Mouse (Mus musculus) kidney, postnatal 0 days (tissue): ENCODE data around the gene Dhx37. TPM values are rescaled to one million over a fixed set of nuclear protein-coding genes. Genes with fewer than 3 reads are reported as not detected.
A peak's percentile ranks its signal among the peaks of the same experiment; 100 is the strongest.

Experiments used
- ATAC-seq: fragments of 200-750 bp; cut with Nextera tagmentation; replicated peaks from 2 replicates; pipeline ENCODE4 v1.8.0; 2017; ENCODE audit warnings: low read depth, moderate number of reproducible peaks, moderate TSS enrichment, moderate library complexity; ENCODE audit not compliant: low FRiP score
- DNase-seq: peaks from one replicate; pipeline ENCODE4 v3.0.0-alpha.2; 2016; ENCODE audit warnings: low spot score
- H3K27ac ChIP-seq: fragments of 300-500 bp; sonication (generic); 2 replicates; pipeline ENCODE4 v1.5.1; 2014; ENCODE audit warnings: mild to moderate bottlenecking
- H3K27me3 ChIP-seq: fragments of 300-500 bp; sonication (generic); 2 replicates; pipeline ENCODE4 v1.6.1; 2014; ENCODE audit warnings: low read length, mixed read lengths; ENCODE audit not compliant: insufficient read depth
- H3K36me3 ChIP-seq: fragments of 300-500 bp; sonication (generic); 2 replicates; pipeline ENCODE4 v1.6.1; 2014; ENCODE audit warnings: low read length, mixed read lengths; ENCODE audit not compliant: insufficient read depth
- H3K4me1 ChIP-seq: fragments of 300-500 bp; sonication (generic); replicated peaks from 2 replicates; pipeline ENCODE4 v1.6.1; 2014; ENCODE audit warnings: antibody characterized with exemption, low read length, mixed read lengths; ENCODE audit not compliant: insufficient read depth
- H3K4me2 ChIP-seq: fragments of 300-500 bp; sonication (generic); 2 replicates; pipeline ENCODE4 v1.6.1; 2014; ENCODE audit warnings: mild to moderate bottlenecking, low read length, moderate library complexity, mixed read lengths
- H3K4me3 ChIP-seq: fragments of 300-500 bp; sonication (generic); replicated peaks from 2 replicates; pipeline ENCODE4 v1.5.1; 2014; ENCODE audit warnings: low read depth, low read length
- H3K9ac ChIP-seq: fragments of 300-500 bp; sonication (generic); 2 replicates; pipeline ENCODE4 v1.6.1; 2014; ENCODE audit warnings: low read depth, low read length
- H3K9me3 ChIP-seq: fragments of 300-500 bp; sonication (generic); replicated peaks from 2 replicates; pipeline ENCODE4 v1.6.1; 2016; ENCODE audit warnings: low read length, inconsistent platforms, mixed read lengths
- CTCF ChIP-seq: IDR thresholded peaks from 2 replicates; pipeline ENCODE4 v1.5.1; 2016; ENCODE audit warnings: antibody characterized with exemption, low read depth, mild to moderate bottlenecking, moderate library complexity
- WGBS: fragments of 180-500 bp; shearing (Covaris S2); extraction: QIAGEN DNeasy Blood & Tissue Kit; methylation state at CpG from one replicate; pipeline ENCODE4 v1.1.7; 2014; 5-methylcytosine and 5-hydroxymethylcytosine counted together
- polyA plus RNA-seq: library from polyadenylated mRNA; unstranded; fragments of >200 nt; fragmentation: Nextera tagmentation; extraction: Ambion mirVana; gene quantifications from 2 replicates; pipeline ENCODE4 v1.2.1, GENCODE M21; 2015

The Dhx37 gene
- polyA plus RNA-seq, 1 experiment from 2014 or later: 7.2 TPM

GRCm38 (mm10) chr5:125467261-125467660, 33.3 kb upstream of the Dhx37 start:
- no peak for DNase-seq

DNA sequence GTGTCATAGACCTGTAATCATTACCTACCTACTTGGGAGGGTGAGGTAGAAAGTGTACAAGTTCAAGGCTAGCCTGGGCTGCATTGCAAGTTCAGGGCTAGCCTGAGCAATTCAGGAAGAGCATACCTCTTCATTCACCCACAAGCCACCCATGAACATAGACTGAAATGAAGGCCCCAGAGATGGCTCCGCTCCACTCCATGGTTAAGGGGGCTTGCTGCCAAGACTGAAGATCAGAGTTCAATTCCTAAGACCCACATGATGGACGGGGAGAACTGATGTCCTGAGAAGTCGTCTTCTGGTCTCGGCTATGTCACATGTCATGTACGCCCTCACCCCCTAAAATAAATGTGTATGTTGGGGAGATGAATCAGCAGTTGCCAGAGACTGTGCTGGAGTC, 32.6 kb upstream of the Dhx37 start:
- H3K27me3 ChIP-seq: no peaks in the 10 kb centered on the region
- no peak overlapping the region for H3K4me3 ChIP-seq
- H3K4me1 ChIP-seq: no peaks in the 10 kb centered on the region
- H3K9ac ChIP-seq: no peak overlapping the region
- ATAC-seq: no peak
- DNase-seq: no peak
- H3K27ac ChIP-seq: no peak overlapping the region
- WGBS: 81% methylated on average over 5 of the region's 5 CpGs
- H3K36me3 ChIP-seq: no peaks in the 10 kb centered on the region
- no peak for TF ChIP-seq CTCF
- no peaks in the 10 kb centered on the region for H3K9me3 ChIP-seq
- no peak overlapping the region for H3K4me2 ChIP-seq

More at GRCm38 (mm10) chr5:125467261-125467660, 33.3 kb upstream of the Dhx37 start:
- no peaks in the 10 kb centered on the region for H3K27me3 ChIP-seq
- H3K36me3 ChIP-seq: no peaks in the 10 kb centered on the region
- no peak for TF ChIP-seq CTCF
- no peak overlapping the region for H3K27ac ChIP-seq
- no peaks in the 10 kb centered on the region for H3K4me1 ChIP-seq
- H3K4me2 ChIP-seq: no peak overlapping the region
- H3K9me3 ChIP-seq: no peaks in the 10 kb centered on the region
- H3K9ac ChIP-seq: no peak overlapping the region
- no peak overlapping the region for H3K4me3 ChIP-seq
- 74% methylated on average over 14 of the region's 14 CpGs for WGBS
- ATAC-seq: no peak

DNA sequence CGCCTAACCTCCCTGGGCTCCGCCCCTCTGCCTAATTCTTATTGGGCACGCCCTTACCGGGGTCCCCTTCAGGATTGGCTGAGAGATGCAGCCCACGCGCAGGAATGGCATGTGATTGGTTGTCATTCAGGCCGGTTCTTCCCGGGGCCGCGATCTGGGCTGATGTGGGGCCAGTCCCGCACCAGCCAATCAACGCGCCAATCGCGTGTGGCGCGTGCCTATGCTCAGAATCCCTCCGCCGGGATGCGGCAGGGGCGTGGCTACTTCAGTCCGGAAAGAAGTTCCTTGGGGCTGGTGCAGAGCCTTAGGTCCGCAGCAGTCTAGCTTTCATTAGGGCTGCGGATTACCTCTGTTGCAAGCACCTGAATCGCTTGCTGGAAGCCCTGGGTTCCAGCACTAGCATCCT, 31.8 kb upstream of the Dhx37 start:
- ATAC-seq: peak; percentile 100

DNA sequence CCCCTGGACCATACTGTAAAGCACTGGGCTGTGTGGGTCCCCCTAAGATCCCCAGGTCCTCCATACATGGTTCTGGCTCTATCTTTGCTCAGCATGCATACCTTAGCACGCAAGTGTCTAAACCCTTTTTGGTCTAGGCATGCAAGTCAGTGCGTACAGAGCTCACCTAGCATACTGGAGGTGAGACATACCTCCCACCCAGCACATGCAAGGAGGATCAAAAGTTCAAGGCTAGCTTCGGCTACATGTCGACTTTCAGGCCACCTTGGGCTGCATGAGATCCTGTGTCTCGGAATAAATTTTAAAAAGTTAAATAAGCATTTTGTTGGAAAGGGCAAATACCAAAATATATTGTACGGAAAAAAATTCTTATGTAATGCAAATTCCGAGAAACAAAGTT, 31.3 kb upstream of the Dhx37 start:
- DNase-seq (no peak), ATAC-seq (no peak)
- Histone ChIP-seq H3K36me3 (no peaks in the 10 kb centered on the region), H3K27me3 (no peaks in the 10 kb centered on the region), H3K4me2 (peak overlapping the region; percentile 43), H3K9ac (no peak overlapping the region), H3K4me1 (no peaks in the 10 kb centered on the region), H3K4me3 (peak overlapping the region; percentile 8; the same call in 1 of the 2 replicates), H3K9me3 (no peaks in the 10 kb centered on the region), H3K27ac (no peak overlapping the region)
- TF ChIP-seq CTCF: no peak
- 33% methylated on average over 7 of the region's 7 CpGs for WGBS

More for the DNA sequence above, 31.8 kb upstream of the Dhx37 start:
- Histone ChIP-seq H3K9ac (no peak overlapping the region), H3K36me3 (no peaks in the 10 kb centered on the region), H3K9me3 (no peaks in the 10 kb centered on the region), H3K4me1 (no peaks in the 10 kb centered on the region), H3K27ac (no peak overlapping the region), H3K4me2 (peak overlapping the region; percentile 43), H3K27me3 (no peaks in the 10 kb centered on the region), H3K4me3 (peak overlapping the region; percentile 8; the same call in 1 of the 2 replicates)
- WGBS: under 1% methylated on average over 25 of the region's 25 CpGs
- no peak for TF ChIP-seq CTCF
- DNase-seq: peak; percentile 99

- Histone ChIP-seq H3K27ac (no peak overlapping the region), H3K4me2 (no peak overlapping the region), H3K4me1 (no peaks in the 10 kb centered on the region), H3K9ac (no peak overlapping the region), H3K9me3 (no peaks in the 10 kb centered on the region), H3K4me3 (no peak overlapping the region), H3K27me3 (no peaks in the 10 kb centered on the region), H3K36me3 (no peaks in the 10 kb centered on the region)
- 51% methylated on average over 10 of the region's 10 CpGs for WGBS
- peak; percentile 64 for TF ChIP-seq CTCF
- peak; percentile 50 for DNase-seq
- no peak for ATAC-seq
Measured at GRCm38 (mm10) chr5:125461868-125462445, 28.0 kb upstream of the Dhx37 start.

GRCm38 (mm10) chr5:125460574-125460973, 26.7 kb upstream of the Dhx37 start:
- Histone ChIP-seq H3K9ac (no peak overlapping the region), H3K4me1 (no peaks in the 10 kb centered on the region), H3K27ac (no peak overlapping the region), H3K9me3 (no peaks in the 10 kb centered on the region), H3K4me2 (no peak overlapping the region), H3K27me3 (no peaks in the 10 kb centered on the region), H3K36me3 (peaks cover 2% of the 10 kb centered on the region; the same call in 1 of the 2 replicates), H3K4me3 (no peak overlapping the region)
- no peak for DNase-seq
- peak; percentile 34 for TF ChIP-seq CTCF
- no peak for ATAC-seq
- WGBS: 86% methylated on average over 3 of the region's 3 CpGs

- no peak overlapping the region for H3K4me3 ChIP-seq
- DNase-seq: no peak
- H3K9ac ChIP-seq: no peak overlapping the region
- no peaks in the 10 kb centered on the region for H3K27me3 ChIP-seq
- no peak overlapping the region for H3K27ac ChIP-seq
- no peak for TF ChIP-seq CTCF
- no peaks in the 10 kb centered on the region for H3K9me3 ChIP-seq
- 91% methylated on average over 6 of the region's 6 CpGs for WGBS
- no peak overlapping the region for H3K4me2 ChIP-seq
- ATAC-seq: no peak
- H3K4me1 ChIP-seq: no peaks in the 10 kb centered on the region
- H3K36me3 ChIP-seq: peaks cover 11% of the 10 kb centered on the region; the same call in 1 of the 2 replicates
Measured at GRCm38 (mm10) chr5:125457538-125457937, 23.6 kb upstream of the Dhx37 start.
